Mouse (Mus musculus): Measurements from ENCODE around the gene Hps4.
"Not testable (repeated sequence)": the region's sequence is repeated elsewhere in the genome, so short reads cannot be mapped to it uniquely, and the experiment has no call there.

The Hps4 gene

GRCm38 (mm10) chr5:112342463-112343204, at the start of gene Hps4, which contains the start of gene Srrd:
Gene Hps4, plus strand, starts transcription at chr5:112343083.
Gene Srrd, minus strand, starts transcription at chr5:112343040.
- peak; percentile 93 for DNase-seq (ENCODE audit: low spot score)

DNA sequence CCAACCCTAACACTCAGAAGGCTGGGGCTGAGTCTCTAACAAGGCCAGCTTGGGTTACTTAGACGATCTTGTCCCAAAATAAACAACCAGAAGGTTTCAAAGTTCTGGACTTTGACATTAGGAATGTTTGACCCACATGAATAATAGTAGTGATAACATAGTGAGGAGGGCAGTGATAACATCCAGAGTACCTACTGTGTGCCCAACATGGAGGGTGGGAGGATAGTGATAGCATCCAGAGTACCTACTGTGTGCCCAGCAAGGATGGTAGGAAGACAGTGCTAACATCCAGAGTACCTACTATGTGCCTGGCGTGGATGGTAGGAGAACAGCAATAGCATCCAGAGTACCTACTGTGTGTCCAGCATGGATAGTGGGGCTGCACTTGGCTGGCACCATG, 49.1 kb upstream of the Hps4 start:
- no peak for DNase-seq (ENCODE audit: low spot score)

GRCm38 (mm10) chr5:112294696-112295095, 48.2 kb upstream of the Hps4 start:
- no peak for DNase-seq (ENCODE audit: low spot score)

- DNase-seq (ENCODE audit: low spot score), result no peak
Observed at GRCm38 (mm10) chr5:112295162-112295561, 47.7 kb upstream of the Hps4 start.

DNA sequence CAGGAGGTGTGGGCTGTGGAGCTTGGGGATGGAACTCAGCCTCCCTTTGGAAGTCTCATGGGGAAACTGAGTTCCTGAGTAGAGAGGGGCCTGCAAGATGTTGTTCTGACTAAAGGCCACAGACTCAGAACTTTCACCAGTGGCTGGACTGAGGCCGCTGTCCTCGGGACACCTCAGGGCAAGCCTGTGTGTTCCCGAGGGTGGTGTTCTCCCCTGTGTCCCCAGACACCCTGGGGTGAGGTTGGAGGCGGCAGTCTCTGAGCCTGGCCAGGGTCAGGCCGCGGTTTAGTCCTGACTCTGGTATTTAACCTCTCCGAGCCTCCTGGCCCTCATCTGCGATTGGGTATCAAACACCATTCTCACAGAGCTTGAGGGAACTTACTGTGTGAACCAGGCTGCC, 47.3 kb upstream of the Hps4 start:
- DNase-seq (ENCODE audit: low spot score), result no peak

DNA sequence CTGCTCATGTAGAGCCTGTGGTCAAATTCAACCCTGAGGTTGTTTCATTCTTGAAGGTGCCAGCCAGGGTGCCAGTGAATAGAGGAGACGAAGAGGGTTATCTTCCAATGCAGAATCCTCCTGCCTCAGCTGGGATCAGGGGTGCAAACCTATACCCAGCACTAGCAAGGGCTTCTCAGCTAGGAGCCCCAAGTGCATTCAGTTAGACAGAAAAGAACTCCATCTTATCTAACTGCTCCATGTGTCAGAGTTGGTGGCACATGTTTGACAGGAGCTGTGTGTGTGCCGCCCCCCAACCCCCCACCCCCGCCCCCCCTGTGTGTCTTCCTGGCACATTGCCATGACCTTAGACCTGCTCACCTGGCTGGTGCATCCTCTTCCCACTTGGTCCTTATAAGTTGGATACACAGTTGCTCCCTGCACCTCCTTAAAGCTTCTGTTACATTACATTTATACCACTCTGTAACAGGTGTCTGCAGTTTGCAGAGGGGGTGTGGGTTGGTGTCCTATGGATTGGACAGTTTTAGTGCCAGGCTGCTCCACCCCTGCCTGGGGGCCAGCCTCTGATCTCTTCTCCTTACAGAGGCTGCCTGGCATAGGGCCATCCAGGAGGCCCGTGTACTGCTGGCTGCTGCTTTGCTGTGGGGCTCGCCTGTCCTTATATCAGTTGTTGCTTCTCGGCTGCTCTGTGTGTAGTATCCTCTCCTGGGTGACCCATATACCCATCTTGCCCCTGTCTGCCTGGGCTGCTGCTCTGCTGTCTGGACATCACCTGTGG, 46.3 kb upstream of the Hps4 start:
- DNase-seq (ENCODE audit: low spot score), result no peak

DNA sequence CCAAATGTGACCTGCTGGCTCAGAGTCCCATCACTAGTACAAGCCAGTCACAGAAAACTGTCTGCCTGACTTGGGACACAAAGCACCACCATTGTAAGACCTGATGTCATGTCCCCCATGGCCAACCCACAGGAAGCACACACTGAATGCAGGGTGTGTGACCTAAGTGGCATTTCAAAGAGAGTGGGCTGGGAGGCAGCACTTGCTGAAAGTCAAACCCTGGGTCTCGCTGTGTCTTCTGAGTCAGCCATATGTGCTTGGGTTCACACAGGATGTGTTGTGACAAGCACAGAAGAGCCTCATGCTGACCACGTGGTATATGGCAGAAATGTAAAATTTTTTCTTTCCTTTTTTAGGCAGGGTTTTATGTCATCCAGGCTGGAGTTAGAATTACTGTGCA, 45.6 kb upstream of the Hps4 start:
- DNase-seq (ENCODE audit: low spot score), result no peak

DNA sequence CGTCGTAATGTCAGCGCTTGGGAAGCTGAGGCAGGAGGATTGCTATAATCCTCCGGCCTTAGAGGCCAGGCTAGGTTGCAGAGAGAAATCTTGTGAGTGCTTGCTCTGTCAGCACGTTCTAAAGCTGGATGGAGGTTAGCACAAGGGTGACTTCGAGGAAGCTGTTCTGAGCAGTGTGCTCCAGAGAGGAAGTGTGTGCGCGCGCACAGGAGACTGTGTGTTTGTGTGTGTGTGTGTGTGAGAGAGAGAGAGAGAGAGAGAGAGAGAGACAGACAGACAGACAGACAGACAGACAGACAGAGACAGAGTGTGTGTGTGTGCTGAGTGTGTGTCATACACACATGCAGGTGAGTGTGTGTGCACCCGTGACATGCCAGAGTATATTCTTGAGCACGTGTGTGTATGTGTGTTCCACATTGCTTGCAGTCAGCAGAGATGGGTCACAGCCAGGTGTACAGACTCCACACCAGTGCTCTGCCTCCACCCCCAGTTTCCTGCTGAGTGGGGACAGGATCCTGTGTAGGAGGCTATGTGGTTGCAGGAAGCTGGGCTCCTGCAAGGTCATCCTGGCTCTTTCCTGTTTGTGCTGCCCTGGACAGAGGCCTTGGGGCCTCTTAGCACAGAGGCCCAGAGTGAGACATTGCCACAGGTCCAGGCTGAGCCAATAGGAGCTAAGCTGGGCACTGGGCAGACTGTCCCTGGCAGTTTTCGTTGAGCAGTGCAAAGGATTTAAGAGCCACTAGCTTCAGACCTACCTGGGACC, 44.5 kb upstream of the Hps4 start:
- no peak for DNase-seq (ENCODE audit: low spot score)

DNA sequence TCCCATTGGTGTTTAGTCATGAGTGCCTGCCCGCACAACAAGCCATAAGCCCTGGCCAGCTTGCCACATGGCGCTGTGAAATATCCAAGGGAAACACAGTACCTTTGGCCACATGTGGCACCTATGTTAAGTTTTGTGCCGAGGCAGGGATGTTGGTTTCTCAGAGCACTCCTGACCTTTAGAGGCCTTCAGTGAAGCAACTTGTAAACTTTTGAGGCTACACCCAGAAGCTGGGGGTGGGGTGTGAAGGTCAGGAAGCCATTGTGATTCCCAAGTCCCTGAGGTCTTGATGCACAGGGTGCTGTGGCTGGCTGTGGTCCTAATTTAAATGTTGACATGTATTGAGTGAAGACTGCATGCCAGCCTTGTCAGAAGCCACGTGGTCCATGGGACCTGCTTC, 43.5 kb upstream of the Hps4 start:
- DNase-seq (ENCODE audit: low spot score), result no peak

- no peak for DNase-seq (ENCODE audit: low spot score)
Observed at GRCm38 (mm10) chr5:112300112-112300511, 42.8 kb upstream of the Hps4 start.

- no peak for DNase-seq (ENCODE audit: low spot score)
Observed at GRCm38 (mm10) chr5:112300721-112301308, 42.1 kb upstream of the Hps4 start.

DNA sequence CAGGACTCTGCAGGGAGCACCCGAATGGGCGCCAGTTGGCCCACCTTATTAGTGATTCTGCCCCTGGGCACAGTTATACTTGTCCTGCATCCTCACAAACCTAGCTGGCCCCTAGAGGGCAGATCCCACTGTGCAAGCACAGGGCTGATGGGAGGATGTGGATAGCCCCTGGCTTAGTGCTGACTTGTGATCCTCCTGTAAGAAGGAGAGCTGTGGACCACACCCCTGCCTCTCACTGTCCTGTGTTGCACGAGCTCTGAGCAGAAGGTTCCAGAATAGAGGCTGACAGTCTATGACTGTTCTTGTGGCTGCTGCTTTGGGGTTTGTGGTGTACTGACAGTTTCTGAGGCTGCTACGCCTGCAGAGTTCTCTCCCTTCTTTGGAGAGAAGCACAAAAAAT, 41.2 kb upstream of the Hps4 start:
- DNase-seq (ENCODE audit: low spot score), result no peak

DNA sequence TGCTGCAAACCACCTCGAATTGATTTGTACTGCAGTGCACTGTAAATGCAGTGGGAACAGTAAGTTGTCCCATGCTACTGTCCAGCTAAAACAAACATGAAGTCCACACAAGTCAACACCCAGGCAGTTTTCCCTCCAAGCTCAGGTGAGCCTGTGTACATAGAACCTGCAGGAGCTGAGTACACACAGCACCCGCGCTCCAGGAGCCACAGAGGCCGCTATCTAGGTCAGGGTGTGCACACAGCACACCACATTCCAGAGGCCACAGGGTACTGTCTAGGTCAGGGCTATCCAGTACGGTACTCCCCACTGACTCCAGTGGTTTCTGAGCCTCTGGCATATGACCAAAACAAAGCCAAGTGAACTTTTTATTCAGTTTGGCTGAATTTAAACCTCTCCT, 40.6 kb upstream of the Hps4 start:
- no peak for DNase-seq (ENCODE audit: low spot score)

DNA sequence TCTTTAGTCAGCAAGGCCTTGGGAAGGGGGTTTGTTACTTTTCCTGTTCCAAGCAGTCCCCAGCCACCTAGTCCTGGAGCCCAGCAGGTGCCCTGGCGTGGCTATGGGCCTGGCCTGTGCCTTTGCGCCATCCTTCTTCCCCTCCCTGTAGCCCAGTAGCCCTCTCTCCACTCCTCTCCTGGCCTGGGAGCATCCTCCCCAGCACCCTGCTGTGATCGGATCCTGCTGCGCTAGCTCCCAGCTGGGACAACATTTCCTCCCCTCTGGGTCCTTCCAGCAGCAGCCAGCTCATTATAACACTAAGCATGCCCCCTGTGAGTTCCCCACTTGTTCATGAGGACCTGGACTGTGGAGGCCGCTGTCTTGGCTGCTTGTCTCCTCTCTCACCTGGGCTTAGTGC, 37.0 kb upstream of the Hps4 start:
- no peak for DNase-seq (ENCODE audit: low spot score)

DNA sequence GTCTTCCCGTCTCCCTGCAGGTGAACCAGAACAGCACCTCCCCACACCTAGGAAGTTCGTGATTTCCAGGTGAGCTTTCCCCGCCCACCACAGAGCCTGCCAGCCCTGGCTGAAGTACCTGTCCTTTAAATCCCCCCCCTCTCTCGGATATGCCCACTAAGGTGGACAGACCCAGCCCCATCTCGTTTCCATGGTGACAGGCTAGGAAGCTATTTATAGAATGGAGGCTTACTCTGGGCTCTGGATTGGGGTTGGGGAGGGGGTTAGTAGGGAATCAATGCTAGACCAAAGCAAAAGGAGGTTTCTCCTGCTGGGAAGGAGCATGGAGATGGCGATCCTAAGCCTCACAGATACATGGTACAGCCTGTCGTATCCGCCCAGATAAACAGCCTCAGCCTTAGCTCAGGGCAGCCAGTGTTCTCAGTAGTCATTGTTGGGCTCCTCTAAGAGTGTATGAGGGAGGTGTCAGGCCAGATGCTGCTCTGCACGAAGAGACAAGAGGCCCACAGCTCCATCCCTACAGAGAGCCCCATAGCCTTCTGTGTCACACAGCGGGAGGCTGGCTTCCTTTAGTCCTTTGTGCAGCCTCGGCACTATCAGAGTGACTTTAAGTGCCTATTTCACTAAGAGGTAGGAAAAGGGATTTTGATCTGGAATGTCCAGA, 29.5 kb upstream of the Hps4 start:
- no peak for DNase-seq (ENCODE audit: low spot score)

GRCm38 (mm10) chr5:112316468-112316867, 26.4 kb upstream of the Hps4 start:
- DNase-seq (ENCODE audit: low spot score), result no peak

DNA sequence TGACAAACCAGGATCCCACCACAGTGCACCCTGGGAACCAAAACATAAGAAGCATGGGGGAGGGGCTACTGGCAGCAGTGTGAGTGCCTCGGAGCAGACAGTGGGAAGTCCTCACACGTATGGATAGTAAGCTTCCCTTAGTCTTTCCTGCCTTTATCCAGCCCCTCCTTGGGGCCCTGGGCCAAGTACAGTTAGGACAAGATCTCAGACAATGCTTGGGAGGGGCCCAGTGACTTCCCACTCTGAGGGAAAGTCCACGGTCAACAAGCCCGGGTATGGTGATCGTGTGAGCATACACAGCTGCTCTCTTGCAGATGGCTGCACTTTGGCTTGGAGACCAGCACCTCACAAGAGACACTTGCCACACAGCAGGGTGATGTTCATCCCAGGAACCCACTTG, 25.6 kb upstream of the Hps4 start:
- no peak for DNase-seq (ENCODE audit: low spot score)

DNA sequence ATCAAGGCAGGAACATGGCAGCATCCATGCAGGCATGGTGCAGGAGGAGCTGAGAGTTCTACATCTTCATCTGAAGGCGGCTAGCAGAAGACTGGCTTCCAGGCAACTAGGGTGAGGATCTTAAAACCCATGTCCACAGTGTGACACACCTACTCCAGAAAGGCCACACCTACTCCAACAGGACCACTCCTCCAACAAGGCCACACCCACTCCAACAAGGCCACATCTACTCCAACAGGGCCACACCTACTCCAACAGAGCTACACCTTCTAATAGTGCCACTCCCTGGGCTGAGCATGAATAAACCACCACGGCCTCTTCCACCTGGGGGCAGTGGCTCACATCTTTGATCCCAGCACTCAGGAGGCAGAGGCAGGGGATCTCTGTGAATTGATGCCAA, 23.5 kb upstream of the Hps4 start:
- not testable (repeated sequence) for DNase-seq (ENCODE audit: low spot score)

- no peak for DNase-seq (ENCODE audit: low spot score)
Observed at GRCm38 (mm10) chr5:112320379-112320778, 22.5 kb upstream of the Hps4 start.

- no peak for DNase-seq (ENCODE audit: low spot score)
Observed at GRCm38 (mm10) chr5:112320936-112321335, 21.9 kb upstream of the Hps4 start.

GRCm38 (mm10) chr5:112321376-112321775, 21.5 kb upstream of the Hps4 start:
- DNase-seq (ENCODE audit: low spot score), result no peak

- no peak for DNase-seq (ENCODE audit: low spot score)
Observed at GRCm38 (mm10) chr5:112323246-112323645, 19.6 kb upstream of the Hps4 start.
